Mouse (Mus musculus): Measurements from ENCODE around the gene Sfxn5. TPM values are rescaled to one million over a fixed set of nuclear protein-coding genes. Genes with fewer than 3 reads are reported as not detected.

Sfxn5 gene
- total and polyA plus RNA-seq, 3 experiments = 4.2 to 5.3 (median 4.9) TPM

- WGBS = 92% methylated on average over 4 of the region's 4 CpGs
- Histone ChIP-seq H3K9ac (ENCODE audit: low read depth, low read length) (no peak overlapping the region), H3K27ac (no peak overlapping the region), H3K4me3 (no peak overlapping the region), H3K4me1 (ENCODE audit: control insufficient read depth, insufficient read depth, low read length) (peaks cover 1% of the 10 kb centered on the region; the same call in 1 of the 2 replicates), H3K36me3 (ENCODE audit: control insufficient read depth, insufficient read depth, low read length) (no peaks in the 10 kb centered on the region), H3K79me2 (replicated peaks; ENCODE audit: control insufficient read depth, insufficient read depth, low read length) (no peaks in the 10 kb centered on the region), H3K27me3 (ENCODE audit: control insufficient read depth, insufficient read depth, low read length) (no peaks in the 10 kb centered on the region)
- TF ChIP-seq POLR2A (IDR thresholded peaks at IDR 0.05; ENCODE audit: insufficient read depth, low read depth, low read length) (no peak), EP300 (IDR thresholded peaks at IDR 0.05; ENCODE audit: insufficient read depth, low read depth, low read length) (no peak), CTCF (IDR thresholded peaks at IDR 0.05) (peak; percentile 80)
- intact Hi-C loops (cut with DNase I) = loop anchor here (5.0 kb wide), 2 partner anchors 69 to 129 kb away; partner anchors contain the start of gene Sfxn5
- DNase-seq = peak; percentile 24 to 46
These were observed 70.2 kb downstream of the Sfxn5 start for GRCm38 (mm10) chr6:85262865-85263515.

GRCm38 (mm10) chr6:85259094-85259630 lies 74.1 kb downstream of the Sfxn5 start:
- H3K36me3 ChIP-seq (ENCODE audit: control insufficient read depth, insufficient read depth, low read length) = no peaks in the 10 kb centered on the region
- H3K79me2 ChIP-seq (replicated peaks; ENCODE audit: control insufficient read depth, insufficient read depth, low read length) = no peaks in the 10 kb centered on the region
- H3K27ac ChIP-seq = no peak overlapping the region
- H3K9ac ChIP-seq (ENCODE audit: low read depth, low read length) = no peak overlapping the region
- H3K27me3 ChIP-seq (ENCODE audit: control insufficient read depth, insufficient read depth, low read length) = no peaks in the 10 kb centered on the region
- no peak overlapping the region for H3K4me3 ChIP-seq
- no peak for TF ChIP-seq EP300 (IDR thresholded peaks at IDR 0.05; ENCODE audit: insufficient read depth, low read depth, low read length)
- no peak for TF ChIP-seq CTCF (IDR thresholded peaks at IDR 0.05)
- no peak for TF ChIP-seq POLR2A (IDR thresholded peaks at IDR 0.05; ENCODE audit: insufficient read depth, low read depth, low read length)
- intact Hi-C loops (cut with DNase I) = no loop called here
- H3K4me1 ChIP-seq (ENCODE audit: control insufficient read depth, insufficient read depth, low read length) = peaks cover 4% of the 10 kb centered on the region
- WGBS = 86% methylated on average over 12 of the region's 12 CpGs
- no peak for DNase-seq

GRCm38 (mm10) chr6:85255578-85255977 lies 77.6 kb downstream of the Sfxn5 start:
- TF ChIP-seq EP300 (IDR thresholded peaks at IDR 0.05; ENCODE audit: insufficient read depth, low read depth, low read length) = no peak
- no peak for TF ChIP-seq CTCF (IDR thresholded peaks at IDR 0.05)
- no peak for TF ChIP-seq POLR2A (IDR thresholded peaks at IDR 0.05; ENCODE audit: insufficient read depth, low read depth, low read length)
- WGBS = 83% methylated on average over 6 of the region's 6 CpGs
- Histone ChIP-seq H3K9ac (ENCODE audit: low read depth, low read length) (no peak overlapping the region), H3K79me2 (replicated peaks; ENCODE audit: control insufficient read depth, insufficient read depth, low read length) (no peaks in the 10 kb centered on the region), H3K27me3 (ENCODE audit: control insufficient read depth, insufficient read depth, low read length) (no peaks in the 10 kb centered on the region), H3K4me3 (no peak overlapping the region), H3K27ac (no peak overlapping the region), H3K4me1 (ENCODE audit: control insufficient read depth, insufficient read depth, low read length) (peaks cover 8% of the 10 kb centered on the region), H3K36me3 (ENCODE audit: control insufficient read depth, insufficient read depth, low read length) (no peaks in the 10 kb centered on the region)
- DNase-seq = no peak
- intact Hi-C loops (cut with DNase I) = no loop called here

GRCm38 (mm10) chr6:85253994-85254541 lies 79.2 kb downstream of the Sfxn5 start:
- no peak overlapping the region for H3K9ac ChIP-seq (ENCODE audit: low read depth, low read length)
- DNase-seq = peak; percentile 43 to 66
- H3K4me3 ChIP-seq = no peak overlapping the region
- H3K27me3 ChIP-seq (ENCODE audit: control insufficient read depth, insufficient read depth, low read length) = no peaks in the 10 kb centered on the region
- WGBS = 41% methylated on average over 7 of the region's 7 CpGs
- H3K36me3 ChIP-seq (ENCODE audit: control insufficient read depth, insufficient read depth, low read length) = no peaks in the 10 kb centered on the region
- H3K79me2 ChIP-seq (replicated peaks; ENCODE audit: control insufficient read depth, insufficient read depth, low read length) = no peaks in the 10 kb centered on the region
- peaks cover 8% of the 10 kb centered on the region for H3K4me1 ChIP-seq (ENCODE audit: control insufficient read depth, insufficient read depth, low read length)
- intact Hi-C loops (cut with DNase I) = no loop called here
- peak overlapping the region; percentile 66 for H3K27ac ChIP-seq
- TF ChIP-seq CTCF (IDR thresholded peaks at IDR 0.05) = no peak
- no peak for TF ChIP-seq POLR2A (IDR thresholded peaks at IDR 0.05; ENCODE audit: insufficient read depth, low read depth, low read length)
- TF ChIP-seq EP300 (IDR thresholded peaks at IDR 0.05; ENCODE audit: insufficient read depth, low read depth, low read length) = peak; percentile 37; the same call in 1 of the 2 replicates

GRCm38 (mm10) chr6:85253275-85253674 lies 79.9 kb downstream of the Sfxn5 start:
- peak overlapping the region; percentile 66 for H3K27ac ChIP-seq
- no peak for DNase-seq
- no peak overlapping the region for H3K4me3 ChIP-seq
- intact Hi-C loops (cut with DNase I) = no loop called here
- H3K79me2 ChIP-seq (replicated peaks; ENCODE audit: control insufficient read depth, insufficient read depth, low read length) = no peaks in the 10 kb centered on the region
- no peaks in the 10 kb centered on the region for H3K27me3 ChIP-seq (ENCODE audit: control insufficient read depth, insufficient read depth, low read length)
- TF ChIP-seq EP300 (IDR thresholded peaks at IDR 0.05; ENCODE audit: insufficient read depth, low read depth, low read length) (no peak), CTCF (IDR thresholded peaks at IDR 0.05) (peak; percentile 17; the same call in 1 of the 2 replicates)
- 65% methylated on average over 3 of the region's 3 CpGs for WGBS
- peaks cover 8% of the 10 kb centered on the region for H3K4me1 ChIP-seq (ENCODE audit: control insufficient read depth, insufficient read depth, low read length)
- no peaks in the 10 kb centered on the region for H3K36me3 ChIP-seq (ENCODE audit: control insufficient read depth, insufficient read depth, low read length)
- H3K9ac ChIP-seq (ENCODE audit: low read depth, low read length) = no peak overlapping the region

Measured in heart, adult 2 months (tissue).